Mouse (Mus musculus) layer of hippocampus, adult 18-20 months (tissue): ENCODE measurements at regions not wholly inside any gene's neighbourhood (a gene's known extent, or its start where the extent isn't known, plus 50 kb on each side); places are given as distances from the start of the nearest gene placed in this dataset.
A peak's percentile ranks its signal among the peaks of the same experiment; 100 is the strongest.

Source experiments
- DNase-seq, 2 experiments: peaks; one replicate each; pipeline ENCODE4 v3.0.0; 2022; ENCODE audit warnings: low spot score in 2 of 2

DNA sequence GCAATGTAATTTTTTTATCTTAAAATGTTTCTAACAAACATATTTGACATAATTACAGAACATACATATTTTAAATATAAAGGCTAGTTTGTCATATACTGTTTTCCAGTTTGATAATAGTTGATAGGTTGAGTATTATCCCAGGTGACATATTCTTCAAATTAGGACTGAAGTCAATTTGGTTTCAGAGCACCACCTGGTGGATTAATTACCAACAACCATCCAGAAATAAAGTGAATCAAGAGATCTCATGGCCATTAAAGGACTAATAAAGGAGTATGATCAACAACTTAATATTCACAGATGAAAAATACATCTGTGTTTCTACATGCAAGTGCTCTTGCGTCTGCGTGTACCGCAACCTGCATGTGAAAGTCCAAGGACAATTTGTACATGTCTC is 50.3 kb upstream of the Nmu start:
- peak in 1 of 2 experiments; percentile 22 for DNase-seq

DNA sequence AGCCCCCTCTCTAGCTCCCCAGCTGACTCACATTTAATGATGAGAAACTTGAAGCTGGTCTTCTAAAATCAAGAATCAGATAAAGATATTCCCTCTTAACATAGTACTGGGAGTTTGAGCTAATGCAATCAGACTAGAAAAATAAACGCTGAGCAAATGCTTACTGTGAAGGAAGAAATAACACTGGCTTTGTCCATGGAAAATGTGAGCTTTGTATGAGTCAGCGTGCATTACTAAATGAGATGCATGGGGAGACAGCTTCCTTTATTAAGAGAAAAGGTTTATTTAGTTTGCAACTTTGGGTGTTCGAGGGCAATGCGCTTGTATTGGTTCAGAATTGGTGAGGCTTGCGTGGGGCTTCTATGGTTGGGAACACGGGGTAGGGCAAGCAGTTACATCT is 52.7 kb upstream of the Nmu start:
- DNase-seq: no peak

DNA sequence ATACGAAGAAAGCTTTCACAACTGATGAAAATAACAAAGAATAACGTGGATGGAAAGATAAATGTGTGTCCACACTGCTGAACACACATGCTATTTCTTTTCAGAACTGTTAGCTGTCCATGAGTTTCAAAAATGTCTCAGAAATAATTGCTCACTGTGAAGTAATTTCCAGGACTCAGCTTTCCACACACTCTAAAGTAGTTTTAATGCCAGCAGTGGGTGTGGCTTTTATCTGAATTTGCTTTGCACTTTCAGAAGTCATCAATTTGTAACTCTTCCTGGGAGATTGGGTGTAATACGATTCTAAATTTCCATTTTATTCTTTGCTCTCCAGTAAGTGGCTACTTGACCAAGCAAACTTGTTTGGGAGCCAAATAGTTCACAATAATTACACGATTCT is 53.5 kb upstream of the Nmu start:
- no peak for DNase-seq

DNA sequence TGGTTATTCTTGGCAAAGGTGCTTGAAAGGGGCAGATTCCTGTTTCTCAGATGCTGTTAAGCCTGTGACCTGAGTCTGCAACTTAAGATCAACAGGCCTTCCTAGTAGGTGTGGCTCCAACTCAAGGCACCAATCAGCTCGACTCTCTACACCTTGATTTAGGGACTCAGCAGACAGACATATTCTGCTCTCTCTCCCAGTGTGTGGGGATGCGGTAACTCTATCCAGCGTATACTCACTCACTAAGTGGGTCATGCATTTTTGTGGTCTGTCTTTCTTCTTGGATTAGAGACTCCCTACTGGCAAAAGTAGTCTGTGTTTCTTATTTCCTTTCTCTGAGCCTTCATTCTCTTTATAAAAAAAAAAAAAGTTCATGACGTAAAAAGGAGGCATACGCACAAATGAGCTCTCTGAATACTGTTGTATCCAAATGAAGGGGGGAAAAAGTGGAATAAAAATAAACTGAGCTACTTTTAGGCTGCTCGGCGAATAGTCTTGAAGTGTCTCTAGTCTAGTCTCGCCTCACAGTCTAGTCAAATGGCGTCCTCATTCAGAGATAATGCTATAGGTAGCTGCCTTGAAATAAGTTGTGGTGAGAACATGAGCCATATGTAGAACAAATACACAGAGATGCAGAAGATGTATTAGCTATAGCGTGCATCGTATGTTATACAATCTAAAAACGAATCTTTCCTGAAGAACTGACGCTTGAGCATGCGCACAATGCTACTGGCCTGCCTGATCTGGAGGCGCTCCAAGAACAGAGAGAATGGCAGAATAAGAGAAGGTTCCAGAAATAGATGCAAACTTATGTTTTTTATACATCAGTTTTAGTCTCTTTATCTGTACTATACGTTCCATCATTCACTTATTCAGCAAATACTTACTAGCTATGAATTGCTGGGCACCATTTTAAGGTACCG is 55.6 kb upstream of the Nmu start:
- no peak for DNase-seq

DNA sequence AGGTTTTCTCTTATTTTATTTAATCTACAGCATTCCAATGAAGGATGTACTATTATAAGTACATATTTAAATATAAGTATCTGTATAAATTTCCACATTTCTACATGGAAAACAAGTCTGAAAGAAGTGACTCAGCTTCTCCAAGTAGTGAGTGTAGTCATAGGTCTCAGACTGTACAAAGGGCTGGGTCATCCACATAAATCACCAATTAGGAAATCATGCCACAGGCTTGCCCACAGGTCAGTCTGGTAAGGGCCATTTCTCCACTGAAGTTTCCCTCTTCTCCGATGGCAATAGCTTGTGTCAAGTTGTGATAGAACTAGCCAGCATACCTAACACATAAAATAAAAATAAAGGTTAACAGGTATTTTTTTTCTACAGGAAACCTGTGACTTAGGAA is 56.3 kb upstream of the Nmu start:
- DNase-seq: no peak

DNA sequence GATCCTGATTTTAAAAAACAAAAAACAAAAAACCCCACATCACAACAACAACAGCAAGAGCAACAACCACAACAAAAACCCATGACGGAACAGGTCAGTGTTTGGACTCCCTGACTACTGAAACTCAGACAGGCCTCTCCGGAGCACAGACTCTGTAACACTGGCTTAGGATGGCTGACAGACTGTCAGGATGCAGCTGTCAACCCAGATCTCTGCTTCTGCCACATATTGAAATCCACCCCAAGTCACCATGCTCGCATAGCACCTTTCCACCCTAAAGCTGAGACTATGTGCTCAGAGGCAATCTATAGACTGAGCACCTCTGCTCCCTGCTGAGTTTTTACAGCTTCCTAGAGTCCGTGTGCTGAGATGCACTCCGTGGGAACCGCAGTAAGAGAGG is 57.0 kb upstream of the Nmu start:
- DNase-seq: no peak

DNA sequence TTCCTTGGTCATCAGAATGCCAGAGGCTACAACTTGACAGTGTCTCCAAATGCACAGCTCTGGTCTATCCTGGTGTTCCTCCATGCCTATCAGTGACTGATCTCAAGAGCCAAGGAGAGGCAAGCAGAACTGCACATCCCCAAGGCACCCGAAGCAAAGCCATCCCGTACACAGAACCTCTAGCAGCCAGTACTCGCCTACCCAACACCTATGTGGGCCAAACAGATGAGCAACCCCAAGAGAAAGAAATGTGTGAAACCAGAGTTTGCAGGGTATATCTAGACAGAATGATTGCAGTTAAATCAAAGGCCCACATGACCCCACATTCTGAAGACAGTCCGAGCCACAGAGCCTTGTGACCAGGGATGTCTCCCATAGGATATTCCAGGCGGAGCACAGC is 60.0 kb upstream of the Nmu start:
- DNase-seq: no peak

DNA sequence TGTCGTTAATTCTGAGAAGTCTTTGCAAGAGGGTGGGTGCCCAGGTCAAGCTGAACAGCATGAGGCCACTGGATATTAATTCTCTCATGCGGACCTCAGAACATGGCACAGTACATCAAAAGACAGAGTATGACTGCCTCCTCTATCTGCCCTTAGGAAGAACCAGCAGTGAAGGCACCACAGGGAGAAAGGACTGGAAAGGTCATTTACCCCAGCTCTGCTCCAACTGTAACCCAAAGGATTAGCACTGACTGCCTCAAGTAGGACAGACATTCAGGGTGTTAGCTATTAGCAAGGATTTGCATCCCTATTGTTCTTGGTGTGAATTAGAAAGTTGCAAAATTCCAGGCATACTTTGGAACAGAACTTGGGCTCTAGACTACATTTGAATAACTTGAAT is 58.2 kb upstream of the Gm7271 start:
- DNase-seq: no peak

DNA sequence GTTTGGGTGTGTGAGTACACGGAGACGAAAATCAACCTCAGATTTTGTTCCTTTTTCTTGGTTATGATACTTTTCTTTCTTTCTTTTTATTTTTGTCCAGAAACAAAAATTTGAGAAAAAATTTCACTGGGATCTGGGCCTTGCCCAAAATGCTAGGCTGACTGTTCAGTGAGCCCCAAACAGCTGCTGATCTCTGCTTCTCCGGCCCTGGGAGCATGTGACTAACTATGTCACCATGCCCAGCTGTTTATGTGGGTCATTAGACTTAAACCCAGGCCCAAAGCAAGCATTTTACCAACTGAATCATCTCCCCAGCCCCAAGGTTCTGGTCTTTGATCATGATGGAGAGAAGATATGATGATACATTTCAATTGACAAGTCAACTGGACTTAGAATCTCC is 56.3 kb upstream of the Gm7271 start:
- no peak for DNase-seq

DNA sequence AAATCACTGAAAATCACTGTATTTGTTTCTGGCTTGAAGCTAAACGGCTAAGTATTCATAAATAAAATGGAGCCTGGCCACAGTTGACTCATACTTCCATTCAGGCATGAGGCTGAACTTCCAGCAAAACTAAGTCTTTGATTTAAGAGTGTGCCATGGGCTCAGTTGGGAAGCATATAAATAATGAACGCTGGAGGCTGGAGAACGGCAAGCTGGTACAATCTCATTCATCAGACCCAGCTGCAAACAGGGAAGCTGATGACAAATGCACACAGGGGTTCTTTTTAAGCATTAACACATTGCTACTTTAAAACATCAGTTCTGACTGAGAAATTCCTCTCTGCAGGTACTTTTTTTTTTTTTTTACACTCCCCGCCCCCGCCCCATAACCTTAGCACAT is 54.4 kb upstream of the Gm7271 start:
- DNase-seq: no peak

DNA sequence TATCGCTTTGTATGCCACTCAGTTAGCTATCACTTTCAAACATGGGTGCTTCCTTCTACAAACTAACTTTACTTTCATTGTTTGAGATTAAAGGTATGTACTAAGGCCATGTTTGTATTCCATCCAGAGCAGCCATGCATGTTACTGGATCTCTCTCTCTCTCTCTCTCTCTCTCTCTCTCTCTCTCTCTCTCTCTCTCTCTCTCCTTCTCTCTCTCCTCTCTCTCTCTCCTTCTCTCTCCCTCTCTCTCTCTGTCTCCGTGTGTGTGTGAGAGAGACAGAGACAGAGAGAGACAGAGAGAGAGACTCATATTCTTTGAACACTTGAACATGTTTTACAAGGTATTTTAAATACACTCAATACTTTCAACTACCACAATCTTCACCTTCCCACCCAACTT is 50.2 kb upstream of the Gm7271 start:
- DNase-seq: no peak
